Mouse (Mus musculus) T-cell, adult 2 months (primary cell): Measurements from ENCODE around the gene C8b.

Experiments
- DNase-seq: peaks from one replicate; pipeline ENCODE4 v3.0.0; 2022; ENCODE audit warnings: low spot score

C8b gene

GRCm38 (mm10) chr4:104810710-104811286 is 44.7 kb downstream of the C8b start:
- no peak for DNase-seq

GRCm38 (mm10) chr4:104813617-104814016 is 47.5 kb downstream of the C8b start:
- no peak for DNase-seq

- DNase-seq = no peak
Observed at GRCm38 (mm10) chr4:104816519-104817232, 50.6 kb downstream of the C8b start.

- no peak for DNase-seq
Observed at GRCm38 (mm10) chr4:104817509-104817908, 51.4 kb downstream of the C8b start.

GRCm38 (mm10) chr4:104818986-104819385 is 52.9 kb downstream of the C8b start:
- DNase-seq = no peak

GRCm38 (mm10) chr4:104819891-104820290 is 53.8 kb downstream of the C8b start:
- DNase-seq = no peak

- DNase-seq = no peak
Observed at GRCm38 (mm10) chr4:104823597-104824101, 57.5 kb downstream of the C8b start.

GRCm38 (mm10) chr4:104824381-104825077 is 58.4 kb downstream of the C8b start:
- no peak for DNase-seq

GRCm38 (mm10) chr4:104828939-104829338 is 62.8 kb downstream of the C8b start:
- DNase-seq = no peak

- no peak for DNase-seq
Observed at GRCm38 (mm10) chr4:104835096-104835495, 69.0 kb downstream of the C8b start.

GRCm38 (mm10) chr4:104838342-104838741 is 72.2 kb downstream of the C8b start:
- DNase-seq = no peak

- no peak for DNase-seq
Observed at GRCm38 (mm10) chr4:104842204-104842603, 76.1 kb downstream of the C8b start.

- no peak for DNase-seq
Observed at GRCm38 (mm10) chr4:104843546-104843945, 77.4 kb downstream of the C8b start.
